Mouse (Mus musculus): ENCODE measurements around the gene Tmem259.
"Not testable (repeated sequence)": the region's sequence is repeated elsewhere in the genome, so short reads cannot be mapped to it uniquely, and the experiment has no call there.

Tmem259 gene

DNA sequence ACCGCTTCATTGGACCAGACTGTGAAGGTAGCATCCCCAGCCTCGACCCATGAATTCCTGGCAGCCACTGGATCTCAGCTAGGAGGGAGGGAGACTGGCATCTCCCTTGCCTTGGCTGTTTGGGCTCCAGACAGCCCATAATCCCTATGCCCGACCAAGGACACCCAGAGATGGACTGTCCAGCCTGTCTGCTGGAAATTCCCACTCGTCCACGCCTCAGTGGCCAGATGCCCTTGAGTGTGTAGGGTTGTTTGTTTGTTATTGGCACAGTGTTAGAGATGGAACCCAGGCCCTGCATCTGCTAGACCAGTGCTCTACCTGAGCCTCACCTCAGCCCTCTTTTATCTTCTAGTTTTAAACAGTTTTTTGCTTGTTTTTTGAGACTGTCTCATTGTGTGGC is 18.8 kb downstream of the Tmem259 start:
- DNase-seq (ENCODE audit: low read depth, low spot score), result no peak

DNA sequence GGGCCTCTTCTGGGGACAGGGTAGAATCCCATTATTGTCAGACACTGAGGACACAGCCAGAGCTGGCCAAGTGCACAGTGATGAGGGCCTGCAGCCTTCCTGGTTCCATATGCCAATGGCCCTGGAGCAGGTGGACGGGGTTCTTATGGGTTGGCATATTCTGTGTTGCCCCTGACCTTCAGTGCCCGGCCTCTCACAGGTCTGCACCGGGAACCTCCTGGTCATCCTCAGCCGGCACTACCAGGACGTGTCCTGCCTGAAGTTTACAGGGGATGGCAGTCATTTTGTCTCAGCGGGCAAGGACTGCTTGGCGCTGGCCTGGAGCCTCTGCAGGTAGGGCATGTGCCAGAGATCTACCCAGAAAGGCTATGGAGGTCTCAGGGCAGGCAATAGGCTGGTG is 19.4 kb downstream of the Tmem259 start:
- DNase-seq (ENCODE audit: low read depth, low spot score), result no peak

DNA sequence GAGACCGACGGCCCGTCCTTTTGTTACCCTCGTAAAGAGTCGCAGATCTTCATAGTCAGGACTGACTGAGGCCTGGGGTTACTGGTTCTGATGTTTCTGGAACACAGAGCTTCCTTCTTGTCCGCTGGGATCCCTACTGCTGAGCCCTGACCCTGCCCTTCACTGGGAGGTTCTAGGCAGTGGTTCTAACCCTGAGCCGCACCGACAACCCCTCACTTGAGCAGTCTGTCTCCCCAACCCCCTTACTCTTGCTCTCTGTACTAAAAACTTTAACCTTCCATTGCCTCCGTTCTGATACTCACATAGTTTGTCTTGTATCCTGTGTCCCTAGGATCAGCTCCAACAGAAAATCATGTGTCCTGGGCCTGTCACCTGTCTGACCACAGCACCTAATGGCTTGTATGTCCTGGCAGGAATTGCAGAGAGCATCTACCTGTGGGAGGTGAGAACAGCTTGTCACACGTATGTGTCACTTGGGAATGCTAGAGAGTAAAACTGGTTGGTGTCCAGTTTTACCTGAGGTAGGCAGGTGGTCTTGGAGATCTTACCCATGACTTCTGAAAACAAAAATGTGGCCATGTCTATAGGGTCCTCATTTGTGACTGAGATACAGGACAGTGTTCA is 23.3 kb downstream of the Tmem259 start:
- no peak for DNase-seq (ENCODE audit: low read depth, low spot score)

DNA sequence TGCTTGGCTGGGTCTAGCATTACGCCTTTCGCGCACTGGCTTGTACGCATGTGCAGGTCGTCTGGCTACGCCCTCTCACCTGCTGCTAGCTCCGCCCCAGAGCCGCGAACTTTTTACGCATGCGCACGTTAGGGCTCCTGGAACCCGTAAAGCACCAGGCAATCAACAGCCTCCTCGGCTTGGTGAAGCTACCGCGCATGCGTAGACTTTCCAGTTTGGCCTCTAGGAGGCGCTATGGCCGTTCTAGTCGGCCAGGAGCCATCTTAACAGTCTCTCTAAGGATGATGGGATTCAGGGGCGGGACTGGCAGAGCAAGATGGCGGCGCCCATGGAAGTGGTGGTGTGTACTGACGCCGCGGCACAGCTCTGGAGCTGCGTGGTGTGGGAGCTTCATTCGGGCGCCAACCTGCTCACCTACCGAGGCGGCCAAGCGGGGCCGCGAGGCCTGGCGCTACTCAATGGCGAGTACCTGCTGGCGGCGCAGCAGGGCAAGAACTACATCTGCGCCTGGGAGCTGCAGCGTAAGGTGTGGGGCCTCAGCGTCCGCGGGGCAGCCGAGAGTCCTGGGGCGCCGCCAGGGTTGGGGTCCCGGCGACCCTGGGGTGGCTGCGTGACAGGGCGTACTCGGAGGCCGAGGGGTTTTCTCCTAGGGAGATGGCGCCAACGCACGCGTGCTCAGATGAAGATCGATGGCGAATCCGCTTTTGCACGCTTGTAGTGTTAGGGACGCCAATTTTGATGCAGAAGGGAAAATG is 24.1 kb downstream of the Tmem259 start, which contains the start of gene Wdr18:
Gene Wdr18, plus strand, starts transcription at position 306 of the 755 bp plus-strand sequence.
- DNase-seq (ENCODE audit: low read depth, low spot score), result peak; percentile 99

DNA sequence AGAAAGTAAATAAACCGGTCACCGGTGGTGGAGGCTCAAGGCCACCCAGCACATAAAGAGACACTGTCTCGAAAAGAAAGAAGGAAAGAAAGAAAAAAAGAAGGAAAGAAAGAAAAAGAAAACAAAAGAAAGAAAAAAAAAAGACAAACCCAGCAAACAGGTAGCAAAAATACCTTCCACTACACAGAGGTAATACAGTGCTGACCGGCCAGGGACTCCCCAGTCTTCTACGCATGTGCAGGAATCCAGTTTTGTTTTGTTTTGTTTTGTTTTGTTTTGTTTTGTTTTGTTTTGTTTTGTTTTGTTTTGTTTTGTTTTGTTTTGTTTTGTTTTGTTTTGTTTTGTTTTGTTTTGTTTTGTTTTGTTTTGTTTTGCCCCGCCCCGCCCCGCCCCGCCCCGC is 24.7 kb downstream of the Tmem259 start:
- DNase-seq (ENCODE audit: low read depth, low spot score), result not testable (repeated sequence)

DNA sequence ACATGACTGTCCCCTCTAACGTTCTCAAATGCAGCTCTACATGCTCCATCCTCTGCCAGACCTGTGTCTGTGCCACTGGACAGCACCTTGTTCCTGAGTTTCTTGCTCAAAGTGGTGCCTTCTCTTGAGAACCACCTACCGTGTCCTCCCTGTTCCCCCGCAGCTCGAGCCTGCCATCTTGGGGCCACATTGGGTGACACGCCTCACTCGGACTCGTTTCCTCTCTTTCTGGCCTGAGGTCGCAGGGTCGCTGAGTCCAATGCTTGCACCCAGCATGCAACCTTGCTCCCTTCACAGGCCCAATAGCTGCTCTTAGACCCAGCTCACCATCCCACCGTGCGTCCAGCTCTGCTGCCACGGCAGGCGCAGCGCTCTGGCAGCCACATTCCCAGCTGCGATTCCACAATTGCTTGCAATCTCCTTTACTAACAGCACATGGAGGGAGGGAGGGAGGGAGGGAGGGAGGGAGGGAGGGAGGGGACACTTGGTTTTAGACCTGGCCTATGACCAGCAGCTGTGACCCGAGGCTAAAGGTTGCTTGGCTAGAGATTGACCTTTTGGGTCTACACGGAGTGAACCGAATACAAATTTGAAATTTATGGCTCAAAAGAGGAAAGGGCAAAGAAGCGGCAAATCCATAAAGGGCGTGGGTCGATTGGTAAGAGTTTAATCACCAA is 25.9 kb downstream of the Tmem259 start:
- DNase-seq (ENCODE audit: low read depth, low spot score), result peak; percentile 65

DNA sequence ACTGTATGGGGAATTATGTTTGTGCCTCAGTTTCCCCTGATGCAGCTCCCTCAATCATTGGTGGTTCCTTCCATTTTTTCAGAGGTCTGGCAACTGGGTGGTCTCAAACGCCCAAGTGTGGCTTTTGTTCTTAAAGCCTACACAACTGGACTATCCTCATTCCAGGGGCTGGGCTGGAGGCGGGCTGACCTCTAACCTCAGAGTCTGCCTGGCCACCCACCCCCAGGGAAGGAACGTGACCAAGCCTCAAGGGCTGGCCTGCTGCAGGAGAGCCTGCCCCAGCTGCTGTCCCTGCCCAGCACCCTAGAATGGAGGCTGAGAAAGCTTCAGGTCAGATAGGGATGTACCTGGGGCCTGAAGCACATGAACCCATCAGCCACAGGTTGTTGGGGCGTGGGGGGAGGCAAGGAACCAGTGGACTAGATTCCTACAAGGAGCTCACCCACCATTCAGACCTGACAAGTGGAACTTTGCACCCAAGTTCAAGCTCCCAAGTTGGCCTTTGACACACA is 27.4 kb downstream of the Tmem259 start:
- DNase-seq (ENCODE audit: low read depth, low spot score), result no peak

DNA sequence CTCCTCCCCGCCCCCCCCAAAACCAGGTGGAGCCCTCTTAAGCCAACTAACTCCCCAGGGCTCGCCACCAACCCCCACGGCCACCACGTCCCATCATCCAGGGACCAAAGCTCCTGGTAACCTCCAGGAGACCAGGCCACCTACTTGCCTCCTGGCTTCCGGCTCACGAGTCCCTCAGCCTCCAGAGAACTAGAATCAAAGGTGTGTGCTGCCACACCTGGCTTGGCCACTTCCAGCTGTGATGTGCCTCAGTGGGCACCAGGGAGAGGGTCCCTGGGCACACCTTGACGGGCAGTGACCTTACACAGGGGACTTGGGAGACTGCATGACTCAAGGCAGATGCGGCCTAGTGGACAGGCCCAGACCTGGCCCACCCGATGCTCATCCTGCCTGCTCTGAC is 28.4 kb downstream of the Tmem259 start:
- no peak for DNase-seq (ENCODE audit: low read depth, low spot score)

DNA sequence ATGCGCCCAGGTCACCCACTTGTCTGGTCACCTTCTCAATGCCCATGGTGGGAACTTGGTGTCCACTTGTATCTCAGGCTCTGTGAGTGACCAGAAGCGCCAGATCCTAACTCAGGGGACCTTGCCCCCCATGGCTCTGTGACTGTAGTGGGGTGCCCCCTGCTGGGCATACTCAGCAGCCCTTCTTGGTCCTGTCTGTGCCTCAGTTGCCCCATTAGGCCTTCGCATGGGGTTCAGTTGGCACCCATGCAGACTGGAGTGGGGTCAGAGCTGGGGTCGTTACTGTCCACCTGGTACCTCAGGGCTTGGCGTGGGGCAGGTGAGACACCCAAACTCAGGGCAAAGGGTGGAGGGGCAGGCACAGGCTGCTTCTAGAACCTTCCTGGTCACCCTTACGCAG is 30.2 kb downstream of the Tmem259 start:
- no peak for DNase-seq (ENCODE audit: low read depth, low spot score)

DNA sequence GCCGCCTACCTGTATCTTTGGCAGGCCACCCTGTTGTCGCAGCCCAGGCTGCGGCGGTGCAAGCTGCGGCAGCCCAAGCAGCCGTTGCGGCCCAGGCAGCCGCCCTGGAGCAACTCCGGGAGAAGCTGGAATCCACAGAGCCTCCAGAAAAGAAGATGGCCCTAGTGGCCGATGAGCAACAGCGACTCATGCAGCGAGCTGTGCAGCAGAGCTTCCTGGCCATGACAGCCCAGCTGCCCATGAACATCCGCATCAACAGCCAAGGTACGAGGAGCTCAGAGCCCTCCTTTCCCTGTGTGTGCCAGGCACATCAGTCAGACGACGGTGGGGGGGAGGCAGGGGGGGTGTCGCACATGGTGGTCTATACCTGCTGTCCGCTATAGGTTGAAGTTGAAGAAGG is 33.5 kb downstream of the Tmem259 start:
- DNase-seq (ENCODE audit: low read depth, low spot score), result no peak

DNA sequence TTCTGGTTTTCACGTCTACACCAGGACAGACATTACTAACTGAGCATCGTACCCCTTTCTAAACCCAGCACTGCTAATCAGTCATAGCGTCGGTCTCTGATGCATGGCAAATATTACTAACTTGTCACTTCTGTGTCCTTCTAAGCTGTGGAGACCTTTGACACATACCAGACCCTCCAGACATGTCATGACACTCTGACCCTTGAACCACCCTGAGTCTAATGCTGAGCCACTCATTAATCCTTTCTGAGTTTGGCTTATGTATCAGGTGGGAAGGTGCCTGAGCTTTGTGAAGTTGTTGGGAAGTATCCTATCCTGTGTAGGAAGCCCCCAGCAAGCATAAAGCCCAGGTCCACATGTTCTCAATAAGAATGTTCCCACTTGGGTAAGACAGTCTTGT is 34.3 kb downstream of the Tmem259 start:
- no peak for DNase-seq (ENCODE audit: low read depth, low spot score)

DNA sequence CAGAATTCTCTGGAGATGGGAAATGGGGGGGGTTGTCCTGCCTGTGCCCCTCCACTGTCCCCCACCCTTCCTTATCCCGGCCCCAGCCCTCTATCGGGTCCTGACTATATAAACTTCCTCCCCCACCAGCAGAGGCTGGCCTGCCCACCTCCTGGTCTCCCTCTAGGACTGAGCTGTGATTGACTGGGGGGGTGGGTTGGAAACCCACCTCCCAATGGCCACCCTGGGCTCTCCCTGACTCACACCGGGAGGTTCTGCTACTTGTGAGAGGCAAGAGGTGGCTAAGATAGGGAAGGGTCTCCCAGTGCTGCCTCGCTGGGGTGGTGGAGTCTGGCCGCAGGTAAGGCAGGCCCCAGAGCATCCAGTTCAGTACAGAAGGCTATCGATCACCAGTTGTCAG is 36.6 kb downstream of the Tmem259 start:
- no peak for DNase-seq (ENCODE audit: low read depth, low spot score)

DNA sequence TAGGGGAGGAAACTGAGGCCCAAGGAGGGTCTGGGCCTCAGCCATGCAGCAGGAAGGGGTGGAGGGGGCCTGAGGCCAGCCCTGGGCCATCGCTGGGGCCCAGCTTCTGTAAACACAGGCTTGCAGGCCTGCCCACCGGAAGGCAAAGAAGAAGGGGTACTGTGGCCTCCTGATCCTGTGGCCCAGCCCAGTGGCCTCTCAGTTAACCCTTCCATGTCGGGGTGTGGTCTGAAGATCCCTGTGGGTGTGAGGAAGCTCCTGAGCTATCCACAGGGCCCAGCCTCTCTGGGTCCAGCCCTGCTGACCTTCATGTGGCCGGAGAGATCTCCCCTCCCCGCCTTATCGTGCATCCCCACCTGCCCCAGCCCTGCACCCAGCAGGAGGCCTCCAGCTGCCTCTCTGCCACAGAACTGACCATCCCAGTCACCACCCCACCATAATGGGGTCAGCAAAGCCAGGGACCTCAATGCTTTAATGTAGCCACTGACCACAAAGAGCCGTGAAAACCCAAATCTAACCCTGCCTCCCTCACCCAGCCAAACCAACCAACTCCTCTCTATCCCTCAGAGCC is 37.3 kb downstream of the Tmem259 start:
- no peak for DNase-seq (ENCODE audit: low read depth, low spot score)

DNA sequence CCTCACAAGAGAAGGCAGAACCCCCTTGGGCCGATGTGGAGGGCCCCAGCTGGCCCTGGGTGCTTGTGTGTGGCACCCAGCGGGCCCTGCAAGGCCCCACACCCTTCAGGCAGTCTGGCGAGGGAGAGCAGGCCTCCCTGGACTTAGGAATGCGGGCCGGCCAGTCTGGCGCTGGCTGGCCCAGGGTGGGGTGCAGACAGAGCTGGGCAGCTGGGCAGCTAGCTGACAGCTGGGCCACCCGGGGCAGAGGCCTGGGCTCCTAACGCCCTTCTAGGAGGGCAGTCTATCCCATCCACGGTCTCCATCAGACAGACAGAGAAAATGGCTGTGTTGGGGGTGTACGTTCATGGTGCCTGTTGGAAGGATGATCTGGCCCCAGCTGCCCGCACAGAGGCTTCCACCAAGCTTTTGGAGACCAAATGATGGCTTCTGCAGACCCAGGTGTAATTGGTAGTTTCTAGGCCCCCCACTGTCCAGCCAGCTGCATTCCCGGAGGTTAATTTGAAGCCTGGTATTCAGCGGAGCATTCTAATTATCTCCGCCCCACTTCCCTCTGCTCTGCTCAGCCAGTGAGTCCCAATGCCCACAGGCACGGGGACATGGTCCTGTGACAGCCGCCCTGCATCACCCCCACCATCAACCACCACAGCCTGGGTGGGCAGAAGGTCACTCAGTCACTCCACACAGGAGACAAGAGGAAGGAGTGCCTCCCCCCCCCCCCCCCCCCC is 38.5 kb downstream of the Tmem259 start:
- no peak for DNase-seq (ENCODE audit: low read depth, low spot score)

DNA sequence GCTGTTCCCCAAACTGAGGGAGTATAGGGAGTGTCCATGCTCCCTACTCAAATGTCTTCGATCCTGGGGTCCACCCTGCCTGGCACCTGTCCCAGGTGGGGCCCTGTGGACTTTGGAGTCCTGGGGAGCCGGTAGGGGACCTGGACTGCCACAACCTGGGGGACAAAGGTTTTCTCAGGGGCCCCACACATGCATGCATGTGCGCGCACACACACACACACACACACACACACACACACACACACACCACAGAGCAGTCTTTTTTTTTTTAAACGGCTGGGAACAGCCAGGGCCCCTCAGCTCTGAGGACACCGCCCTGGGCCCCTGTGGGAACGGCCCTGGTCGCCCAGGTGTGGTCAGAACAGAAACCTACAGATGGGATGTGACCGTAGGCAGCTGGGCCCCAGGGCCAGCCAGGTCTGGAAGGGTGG is 40.6 kb downstream of the Tmem259 start:
- no peak for DNase-seq (ENCODE audit: low read depth, low spot score)

DNA sequence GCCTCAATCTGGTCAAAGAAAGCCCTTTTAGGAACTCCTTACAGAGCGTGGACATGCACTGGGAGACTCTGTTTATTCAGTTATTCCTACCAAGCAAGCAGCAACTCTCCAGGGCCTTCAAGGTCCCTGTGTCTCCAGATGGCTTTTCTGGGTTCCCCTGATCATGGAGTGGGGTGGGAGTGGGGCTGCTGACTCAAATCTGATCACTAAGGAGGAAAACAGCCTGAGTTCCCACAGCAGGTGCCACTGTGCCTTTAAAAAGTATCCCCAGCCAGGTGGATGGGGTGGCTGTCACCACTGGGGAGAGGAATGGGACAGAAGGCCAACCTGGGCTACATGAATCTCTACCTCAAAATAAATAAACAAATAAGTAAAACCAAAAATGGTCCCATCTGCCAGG is 41.1 kb downstream of the Tmem259 start:
- no peak for DNase-seq (ENCODE audit: low read depth, low spot score)

DNA sequence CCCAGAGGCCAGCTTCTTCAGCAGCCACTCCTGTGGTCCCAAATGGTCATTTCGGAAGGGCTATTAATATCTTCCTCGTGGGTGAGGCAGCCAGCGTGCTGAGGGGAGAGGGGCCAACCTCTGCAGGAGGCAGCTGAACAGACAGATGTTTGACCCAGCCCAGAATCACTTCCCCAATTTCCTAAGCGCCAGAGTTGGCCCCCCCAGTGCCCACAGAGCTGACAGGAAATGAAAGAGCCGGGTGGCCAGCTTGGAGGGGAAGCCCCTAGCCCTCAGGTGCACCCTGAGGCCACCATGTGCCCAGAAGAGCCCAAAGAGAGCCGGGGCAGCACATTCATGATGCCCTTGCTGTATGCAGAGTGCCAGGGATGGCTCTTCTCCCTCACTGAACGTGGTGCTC is 43.4 kb downstream of the Tmem259 start:
- no peak for DNase-seq (ENCODE audit: low read depth, low spot score)

DNA sequence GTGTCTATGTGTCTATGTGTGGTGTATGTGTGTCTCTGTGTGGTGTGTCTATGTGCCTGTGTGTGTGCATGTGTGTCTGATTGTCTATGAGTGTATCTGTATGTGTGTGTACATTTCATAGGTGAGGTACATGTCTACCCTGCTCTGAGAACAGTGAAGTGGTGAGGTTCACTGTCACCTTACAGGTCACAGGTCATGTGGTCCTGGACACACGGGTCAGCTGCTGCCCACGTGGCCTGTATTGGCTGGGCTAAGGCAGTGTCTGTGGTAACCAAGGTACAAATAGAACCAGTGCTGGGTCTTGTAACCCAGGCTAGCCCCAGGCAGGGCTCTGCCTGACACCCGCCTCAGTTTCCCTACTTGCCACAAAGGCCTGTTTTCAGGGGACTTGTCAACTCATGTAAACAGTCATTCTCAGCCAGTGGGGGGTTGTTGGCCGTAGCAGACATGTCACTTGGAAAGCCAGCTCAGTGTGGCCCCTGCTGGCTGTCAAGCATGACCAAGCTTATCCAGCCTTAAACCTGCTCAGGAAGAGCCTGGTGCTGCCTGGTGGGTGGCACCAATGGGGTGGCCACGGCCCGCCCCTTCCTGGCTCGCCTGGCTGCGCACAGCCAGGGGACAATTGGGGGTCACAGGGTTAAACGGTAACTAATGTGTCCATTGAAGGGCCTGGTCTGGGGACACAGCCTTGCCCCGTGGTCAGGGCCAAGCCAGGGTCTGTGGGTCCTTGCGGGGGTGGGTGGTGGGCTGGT is 46.2 kb downstream of the Tmem259 start:
- DNase-seq (ENCODE audit: low read depth, low spot score), result no peak

DNA sequence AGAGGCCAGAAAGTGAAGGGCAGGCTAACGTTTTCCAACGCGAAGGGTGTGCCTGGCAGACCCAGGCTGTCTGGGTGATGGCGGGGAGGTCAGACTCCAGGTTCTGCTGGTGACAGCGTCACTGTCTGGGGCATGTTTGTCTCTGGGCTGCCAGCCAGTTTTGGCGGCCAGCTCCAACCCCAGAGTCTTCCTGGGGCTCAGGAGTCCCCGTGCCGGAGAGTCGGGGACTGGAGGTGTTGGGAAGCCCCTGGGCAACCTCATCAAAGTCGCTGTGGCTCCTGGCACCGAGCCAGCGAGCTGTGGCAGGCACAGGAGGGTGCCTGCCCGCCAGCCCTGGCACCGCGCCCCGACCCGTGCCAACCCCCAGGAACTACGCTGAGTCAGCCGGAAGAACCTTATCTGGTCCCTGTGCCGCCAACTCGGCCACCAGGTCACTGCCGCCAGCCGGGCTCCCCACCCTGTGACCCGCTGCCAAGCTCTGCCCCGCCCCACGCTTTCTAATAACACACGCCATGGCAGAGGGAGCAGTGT is 47.2 kb downstream of the Tmem259 start:
- DNase-seq (ENCODE audit: low read depth, low spot score), result no peak

DNA sequence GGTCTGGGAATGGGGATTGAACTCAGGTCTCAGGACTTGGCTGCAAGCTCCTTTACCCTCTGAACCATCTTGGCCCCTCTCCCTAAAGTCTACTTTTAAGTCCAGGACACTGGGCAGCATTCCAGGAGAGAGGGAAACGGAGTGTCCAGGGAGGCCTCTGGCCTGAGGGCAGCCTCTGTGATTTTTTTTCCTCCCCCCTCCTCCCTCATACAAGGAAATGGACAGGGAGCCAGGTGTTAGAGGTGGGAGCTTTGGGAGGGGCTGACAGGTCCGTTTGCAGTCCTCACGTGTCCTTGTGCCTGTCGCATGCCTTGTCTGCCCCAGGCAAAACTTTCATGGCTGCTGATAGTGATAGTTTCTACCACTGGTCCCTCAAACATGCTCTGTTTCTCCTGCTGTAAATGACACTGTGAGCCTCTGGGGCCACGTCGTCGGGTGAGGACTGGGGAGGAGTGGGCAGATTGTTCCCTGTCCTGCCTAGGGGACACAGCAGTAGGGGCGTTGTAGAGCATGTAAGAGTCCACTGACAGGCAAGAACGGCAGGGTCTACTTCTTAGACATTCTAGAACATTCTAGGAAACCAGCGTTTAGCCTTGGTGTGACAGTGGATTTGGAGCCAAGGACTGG is 47.7 kb downstream of the Tmem259 start:
- DNase-seq (ENCODE audit: low read depth, low spot score), result no peak
